Mouse (Mus musculus) heart, postnatal 0 days (tissue): ENCODE data around the gene Slc35e2.

Source experiments
- CTCF ChIP-seq: IDR thresholded peaks from 2 replicates; pipeline ENCODE4 v1.5.1; 2016; ENCODE audit warnings: antibody characterized with exemption, control low read depth, low read depth
- EP300 ChIP-seq: IDR thresholded peaks from 2 replicates; pipeline ENCODE4 v1.6.1; 2016; ENCODE audit warnings: antibody characterized with exemption, low read depth

- no peak for TF ChIP-seq CTCF
- TF ChIP-seq EP300, result 0 out of 2 replicates have a peak, but pooled peaks have one; percentile 45
Observed at GRCm38 (mm10) chr4:155668689-155669597, 67.7 kb downstream of the Slc35e2 start, which contains the start of gene Mib2.
